Comparison of ENCODE assay signal across 28 mouse cellular contexts in the genomic region with DNA sequence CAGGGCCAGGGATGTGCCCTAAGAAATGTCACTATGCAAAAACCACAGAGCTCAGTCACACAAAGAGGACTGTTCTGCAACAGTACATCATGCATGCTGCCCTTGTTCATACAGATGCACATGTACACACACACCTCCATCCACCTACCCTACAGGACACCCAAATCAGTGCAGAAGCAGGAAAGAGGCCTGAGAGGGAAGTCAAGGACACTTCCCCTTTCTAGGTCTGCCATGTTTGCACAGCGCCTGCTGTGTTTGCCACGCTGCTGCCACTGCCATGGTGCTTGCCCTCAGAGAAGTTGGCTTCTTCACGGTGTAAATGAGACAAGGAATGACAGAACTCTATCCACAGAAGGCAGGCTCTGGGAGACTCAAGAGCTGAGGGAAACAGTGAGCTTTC. TPM values are rescaled to one million over a fixed set of nuclear protein-coding genes. Genes with fewer than 3 reads are reported as not detected.
"Had no signal": no experiment of that assay in that cellular context is flagged by ENCODE, and none has a peak within 500 bp of the region (broad histone marks: within the 10 kb centered on the region; RNA-seq: fewer than 3 reads in every experiment).

No protein-coding gene starts in this region.

- H3K27me3 ChIP-seq: limb, embryonic 12.5 days; limb, embryonic 15.5 days; midbrain, embryonic 12.5 days; midbrain, embryonic 15.5 days; neural tube, embryonic 13.5 days had no signal

- H3K4me1 ChIP-seq: limb, embryonic 12.5 days; limb, embryonic 15.5 days; midbrain, embryonic 12.5 days; midbrain, embryonic 15.5 days; neural tube, embryonic 13.5 days had no signal

- H3K4me3 ChIP-seq: layer of hippocampus, adult 2 months; left cerebral cortex, adult 2 months; limb, embryonic 12.5 days; limb, embryonic 15.5 days; midbrain, embryonic 12.5 days; midbrain, embryonic 15.5 days; myocyte; neural tube, embryonic 13.5 days had no signal

- ATAC-seq: liver, postnatal 0 days; lung, postnatal 0 days; midbrain, embryonic 15.5 days had no signal

- H3K9me3 ChIP-seq: limb, embryonic 12.5 days; limb, embryonic 15.5 days; midbrain, embryonic 12.5 days; midbrain, embryonic 15.5 days; neural tube, embryonic 13.5 days had no signal

- H3K36me3 ChIP-seq: limb, embryonic 12.5 days; limb, embryonic 15.5 days; midbrain, embryonic 12.5 days; midbrain, embryonic 15.5 days; neural tube, embryonic 13.5 days had no signal

- DNase-seq: kidney, adult 18-20 months; kidney, adult 9 months; kidney, postnatal 25 days; layer of hippocampus, adult 9-11 months; left cerebral cortex, postnatal 4 days; liver, postnatal 0 days; lung, embryonic 14.5 days; retina, postnatal 1 day; right cerebral cortex, postnatal 25 days; thymus, adult 18-20 months; thymus, postnatal 14 days; thymus, postnatal 4 days had no signal

- H3K27ac ChIP-seq: layer of hippocampus, adult 2 months; left cerebral cortex, adult 2 months; limb, embryonic 12.5 days; limb, embryonic 15.5 days; liver, embryonic 14.5 days; macrophage; midbrain, embryonic 12.5 days; midbrain, embryonic 15.5 days; neural tube, embryonic 13.5 days had no signal

- H3K9ac ChIP-seq: limb, embryonic 12.5 days; limb, embryonic 15.5 days; liver, embryonic 14.5 days; liver, postnatal 0 days; lung, embryonic 14.5 days; midbrain, embryonic 12.5 days; midbrain, embryonic 15.5 days; neural tube, embryonic 13.5 days had no signal

- H3K4me2 ChIP-seq: limb, embryonic 12.5 days; limb, embryonic 15.5 days; liver, embryonic 11.5 days; lung, embryonic 14.5 days; midbrain, embryonic 12.5 days; midbrain, embryonic 15.5 days; neural tube, embryonic 13.5 days had no signal

RNA-seq across cellular contexts. Expression of gene Fam3b, which starts 10.8 kb away (rescaled TPM):
- total RNA-seq: layer of hippocampus, adult 2 months; layer of hippocampus, postnatal 25 days; left cerebral cortex, adult 2 months; left cerebral cortex, postnatal 4 days; neutrophil, adult 5-6 weeks had no signal
- polyA plus RNA-seq: kidney, embryonic 16.5 days; limb, embryonic 12.5 days; liver, embryonic 11.5 days; liver, postnatal 0 days; lung, embryonic 14.5 days; macrophage; midbrain, embryonic 12.5 days; midbrain, embryonic 15.5 days; myocyte; neural tube, embryonic 13.5 days; spleen, adult 2 months had no signal

RNA-seq across cellular contexts. Expression of gene Mx1, which starts 41.1 kb away (rescaled TPM):
- polyA plus RNA-seq: kidney, embryonic 16.5 days; limb, embryonic 12.5 days had no signal
